Comparison of ENCODE assay signal across 10 mouse cellular contexts in genomic region chr12:80574318-80574717, GRCm38 (mm10). TPM values are rescaled to one million over a fixed set of nuclear protein-coding genes. Genes with fewer than 3 reads are reported as not detected.
A peak's percentile ranks its signal among the peaks of the same experiment; 100 is the strongest.
DNase-seq lines count a peak whose midpoint lies in the region; ATAC-seq and TF ChIP-seq lines count a peak whose summit lies in the region.
"Had no signal": no experiment of that assay in that cellular context is flagged by ENCODE, and none has a peak within 500 bp of the region (broad histone marks: within the 10 kb centered on the region; RNA-seq: fewer than 3 reads in every experiment).

No protein-coding gene starts in this region.

- H3K4me2 ChIP-seq in hindbrain, embryonic 13.5 days = peak overlapping the region; percentile 40; the same call in 1 of the 2 replicates

- no peak overlapping the region for H3K4me3 ChIP-seq in layer of hippocampus, adult 2 months
- H3K4me3 ChIP-seq in heart, embryonic 10.5 days = peak overlapping the region; percentile 37
- no peak overlapping the region for H3K4me3 ChIP-seq in hindbrain, embryonic 13.5 days
- no peak overlapping the region for H3K4me3 ChIP-seq in olfactory bulb, adult 2 months (ENCODE audit: insufficient read depth, low read depth, low read length)
- H3K4me3 ChIP-seq: kidney, embryonic 15.5 days; myocyte had no signal

- ATAC-seq in hindbrain, embryonic 13.5 days (ENCODE audit: low FRiP score) = no peak

- TF ChIP-seq POLR2A in olfactory bulb, adult 2 months (IDR thresholded peaks at IDR 0.05; ENCODE audit: insufficient read depth, low read depth, low read length) = no peak

- H3K27me3 ChIP-seq in heart, embryonic 10.5 days (ENCODE audit: insufficient read depth, poor library complexity, severe bottlenecking) = 0 out of 2 replicates have a peak, but pooled peaks cover 4% of the 10 kb centered on the region
- H3K27me3 ChIP-seq in hindbrain, embryonic 13.5 days = no peaks in the 10 kb centered on the region
- H3K27me3 ChIP-seq: kidney, embryonic 15.5 days had no signal

- 62% methylated on average over 4 of the region's 4 CpGs for WGBS in heart, embryonic 10.5 days
- WGBS in hindbrain, embryonic 13.5 days = 83% methylated on average over 4 of the region's 4 CpGs
- WGBS in olfactory bulb, adult 2 months = 61% methylated on average over 4 of the region's 4 CpGs

- DNase-seq in layer of hippocampus, adult 2 months (ENCODE audit: low spot score in 2 of 2) = no peak
- no peak for DNase-seq in layer of hippocampus, adult 8-10 months (ENCODE audit: low spot score in 2 of 2)
- DNase-seq in heart, embryonic 10.5 days (ENCODE audit: low spot score) = no peak
- DNase-seq in right cerebral cortex, postnatal 14 days = no peak
- DNase-seq in yolk sac, embryonic 10.5 days (ENCODE audit: low spot score) = no peak
- DNase-seq: right cerebral cortex, postnatal 4 days had no signal

- TF ChIP-seq CTCF in layer of hippocampus, adult 2 months (conservative IDR thresholded peaks at IDR 0.05) = no peak
- no peak for TF ChIP-seq CTCF in olfactory bulb, adult 2 months (IDR thresholded peaks at IDR 0.05; ENCODE audit: insufficient read depth, low read depth, low read length)

- H3K9me3 ChIP-seq in heart, embryonic 10.5 days = no peaks in the 10 kb centered on the region
- H3K9me3 ChIP-seq in hindbrain, embryonic 13.5 days = no peaks in the 10 kb centered on the region
- H3K9me3 ChIP-seq: kidney, embryonic 15.5 days had no signal

- peak overlapping the region; percentile 80 for H3K27ac ChIP-seq in layer of hippocampus, adult 2 months
- H3K27ac ChIP-seq in heart, embryonic 10.5 days = peak overlapping the region; percentile 73
- H3K27ac ChIP-seq in hindbrain, embryonic 13.5 days = peak overlapping the region; percentile 83
- peak overlapping the region; percentile 65 for H3K27ac ChIP-seq in olfactory bulb, adult 2 months (ENCODE audit: insufficient read depth, low read depth, low read length)

- peaks cover 32% of the 10 kb centered on the region for H3K4me1 ChIP-seq in heart, embryonic 10.5 days
- peaks cover 28% of the 10 kb centered on the region for H3K4me1 ChIP-seq in hindbrain, embryonic 13.5 days (replicated peaks)
- peaks cover 50% of the 10 kb centered on the region for H3K4me1 ChIP-seq in olfactory bulb, adult 2 months (ENCODE audit: control insufficient read depth, insufficient read depth, low read length)

- H3K36me3 ChIP-seq in heart, embryonic 10.5 days = no peaks in the 10 kb centered on the region
- no peaks in the 10 kb centered on the region; the same call in 1 of the 2 replicates for H3K36me3 ChIP-seq in hindbrain, embryonic 13.5 days
- H3K36me3 ChIP-seq: kidney, embryonic 15.5 days had no signal

- H3K9ac ChIP-seq in hindbrain, embryonic 13.5 days = no peak overlapping the region

RNA-seq across cellular contexts. Expression of gene Galnt16, which starts 56.2 kb away (rescaled TPM):
- total RNA-seq in layer of hippocampus, adult 2 months (2021) = 100 to 1,000 TPM; 166 to 181 TPM
- 100 to 1,000 TPM; 164 to 194 (median 183) TPM for total RNA-seq in layer of hippocampus, adult 8-10 months (2022)
- polyA plus RNA-seq in heart, embryonic 10.5 days (2016; fragmentation: Nextera tagmentation; extraction: Ambion mirVana) = 2.4 and 5.2 TPM in 2 replicates
- polyA plus RNA-seq in hindbrain, embryonic 13.5 days (2015; fragmentation: Nextera tagmentation; extraction: Ambion mirVana) = 29.1 and 30.7 TPM in 2 replicates
- not detected in 2 replicates for polyA plus RNA-seq in olfactory bulb, adult 2 months (2012; ENCODE audit: insufficient read depth, insufficient read length, low replicate concordance, missing spikeins)
